In the genomic region with DNA sequence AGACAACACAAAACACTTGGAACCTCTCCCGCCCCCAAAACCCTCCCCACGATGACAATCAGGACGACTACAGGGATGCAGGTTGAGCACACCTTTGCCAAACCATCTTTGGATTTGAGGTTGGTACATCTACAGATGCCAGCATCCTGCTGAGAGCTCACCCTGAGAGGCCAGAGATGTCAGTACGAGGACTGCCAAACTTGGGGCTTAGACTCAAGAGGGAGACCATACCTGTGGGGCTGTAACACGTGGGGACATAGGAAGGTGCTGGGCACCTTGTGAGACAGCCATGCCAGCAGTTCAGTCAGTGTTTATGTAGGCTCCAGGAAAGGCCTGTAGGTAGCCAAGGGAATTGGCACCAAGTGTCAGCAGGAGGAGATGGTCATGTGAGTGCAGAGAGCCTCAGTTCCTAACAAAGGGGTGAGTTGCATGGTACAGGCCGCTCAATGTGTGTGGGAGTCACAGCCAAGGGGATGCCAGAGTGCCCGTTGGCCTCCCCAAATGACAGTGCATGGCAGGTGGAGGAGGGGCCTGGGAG, we compare ENCODE assay signal across 17 mouse cellular contexts. TPM values are rescaled to one million over a fixed set of nuclear protein-coding genes. Genes with fewer than 3 reads are reported as not detected.
DNase-seq lines count a peak whose midpoint lies in the region.
"Had no signal": no experiment of that assay in that cellular context is flagged by ENCODE, and none has a peak within 500 bp of the region (broad histone marks: within the 10 kb centered on the region; RNA-seq: fewer than 3 reads in every experiment).

No protein-coding gene starts in this region.

- DNase-seq in brain, adult 2 months (ENCODE audit: low read depth, low spot score), result peak; percentile 58
- peak; percentile 70 for DNase-seq in cerebellum, adult 11-12 months
- peak; percentile 63 for DNase-seq in cerebellum, adult 9-10 months
- peak; percentile 62 for DNase-seq in cerebellum, postnatal 25 days
- no peak for DNase-seq in left cerebral cortex, postnatal 14 days (ENCODE audit: low spot score in 2 of 2)
- no peak for DNase-seq in gastrocnemius, postnatal 14 days
- DNase-seq: adrenal gland, adult 2 months; adrenal gland, postnatal 14 days; gastrocnemius, postnatal 10 days; heart, adult 18-20 months; heart, postnatal 10 days; heart, postnatal 36 days; kidney, adult 18-20 months; kidney, adult 9 months had no signal

- intact Hi-C loops in left cerebral cortex, postnatal 14 days (cut with DNase I), result no loop called here
- intact Hi-C loops in gastrocnemius, postnatal 14 days (cut with DNase I; ENCODE audit: low total_unique reads), result no loop called here

RNA-seq across cellular contexts. Expression of a gene that starts 3.6 kb away (rescaled TPM):
- 10 to 100 TPM; 41.4 to 44.3 TPM for total RNA-seq in left cerebral cortex, postnatal 14 days (2021)
- under 1 TPM in 1 of 2 experiments, not detected in 1; 0.21 TPM for total RNA-seq in gastrocnemius, postnatal 14 days (2021)
- total RNA-seq: common myeloid progenitor, adult 5-6 weeks; gastrocnemius, adult 18-20 months; heart, postnatal 10 days; heart, postnatal 36 days; MEL had no signal

RNA-seq across cellular contexts. Expression of a gene that starts 23.4 kb away (rescaled TPM):
- 1 to 10 TPM; 6.6 to 7.5 TPM for total RNA-seq in left cerebral cortex, postnatal 14 days (2021)
- total RNA-seq in gastrocnemius, postnatal 14 days (2021), result 1 to 10 TPM; 1.4 to 1.5 TPM
- total RNA-seq: MEL had no signal

RNA-seq across cellular contexts. Expression of a gene that starts 52.8 kb away (rescaled TPM):
- 100 to 1,000 TPM; 158 to 184 TPM for total RNA-seq in left cerebral cortex, postnatal 14 days (2021)
- 10 to 100 TPM; 36.6 to 44.5 TPM for total RNA-seq in gastrocnemius, postnatal 14 days (2021)
- total RNA-seq: common myeloid progenitor, adult 5-6 weeks; MEL had no signal

Comparison
In these comparisons a context has a peak if more than half of its experiments do, and no peak if none do; other contexts are left out.
1. DNase-seq: peak in brain, adult 2 months (single experiment), cerebellum, adult 11-12 months (single experiment), cerebellum, adult 9-10 months (single experiment) and cerebellum, postnatal 25 days (2 of 2); none in left cerebral cortex, postnatal 14 days (0 of 2) and gastrocnemius, postnatal 14 days (single experiment).
2. RNA of a gene that starts 3.6 kb away (total RNA-seq): 41.4 to 44.3 TPM in left cerebral cortex, postnatal 14 days; 0.21 TPM in gastrocnemius, postnatal 14 days; every median in the first group is over 10 times any median in the second.